Mouse (Mus musculus) CD4-positive, CD25-positive, alpha-beta regulatory T cell, adult 2 months (primary cell): ENCODE measurements around the gene Frmd6.
A peak's percentile ranks its signal among the peaks of the same experiment; 100 is the strongest.

ENCODE experiments used
- DNase-seq: peaks from one replicate; pipeline ENCODE4 v3.0.0-alpha.2; 2012; ENCODE audit warnings: low read depth, low spot score

Gene Frmd6

GRCm38 (mm10) chr12:70807975-70808374 is 17.3 kb upstream of the Frmd6 start:
- DNase-seq = no peak

DNA sequence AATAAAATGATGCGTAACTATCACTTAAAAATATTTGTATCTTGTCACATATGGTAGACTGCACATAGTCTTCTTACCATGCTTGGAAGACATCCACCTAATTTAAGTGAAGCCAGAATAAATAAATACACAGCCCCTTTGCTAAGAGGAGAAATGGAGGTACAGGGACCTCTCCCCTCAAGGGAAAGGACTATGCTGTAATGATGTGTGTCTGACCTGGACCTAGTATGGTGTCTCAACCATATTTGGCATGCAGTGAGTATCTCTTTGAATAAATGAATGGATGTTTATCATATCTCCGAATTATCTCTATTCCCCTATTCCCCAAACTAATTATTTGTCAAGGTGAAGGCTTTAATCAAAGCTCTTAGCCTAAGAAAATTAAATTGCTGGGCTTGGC is 15.4 kb upstream of the Frmd6 start:
- no peak for DNase-seq

- DNase-seq = no peak
Observed at GRCm38 (mm10) chr12:70811772-70812171, 13.5 kb upstream of the Frmd6 start.

- DNase-seq = no peak
Observed at GRCm38 (mm10) chr12:70812176-70812575, 13.1 kb upstream of the Frmd6 start.

DNA sequence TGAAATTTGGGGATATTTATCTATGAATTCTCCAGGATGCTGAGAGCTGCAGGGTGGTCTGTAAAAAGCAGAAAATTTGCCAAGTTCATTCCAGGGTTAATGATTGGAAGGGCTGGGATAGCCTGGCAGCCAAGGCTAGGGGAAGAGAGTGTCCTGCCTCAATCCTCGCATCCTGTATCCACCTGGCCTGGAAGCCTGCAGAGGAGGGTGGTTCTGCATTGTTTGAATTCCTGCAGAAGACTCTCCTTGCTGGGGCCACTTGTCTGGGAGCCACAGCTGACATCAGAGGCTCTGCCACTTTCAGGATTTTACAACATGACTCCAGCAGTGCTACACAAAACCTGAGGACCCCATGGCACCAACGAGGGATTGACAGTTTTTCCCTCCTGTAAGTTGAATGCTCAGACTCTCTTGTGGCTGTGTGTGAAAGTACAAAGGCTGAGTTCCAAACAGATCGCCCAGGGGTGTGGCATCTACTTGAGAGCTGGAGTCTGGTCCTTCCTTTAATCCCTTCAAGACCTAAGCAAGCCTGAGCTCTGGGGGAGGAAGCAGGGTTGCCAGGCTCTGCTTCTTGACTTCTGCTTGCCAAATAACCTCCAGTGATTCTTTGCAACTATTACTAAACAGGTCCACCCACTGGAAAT is 12.4 kb upstream of the Frmd6 start:
- DNase-seq = no peak

DNA sequence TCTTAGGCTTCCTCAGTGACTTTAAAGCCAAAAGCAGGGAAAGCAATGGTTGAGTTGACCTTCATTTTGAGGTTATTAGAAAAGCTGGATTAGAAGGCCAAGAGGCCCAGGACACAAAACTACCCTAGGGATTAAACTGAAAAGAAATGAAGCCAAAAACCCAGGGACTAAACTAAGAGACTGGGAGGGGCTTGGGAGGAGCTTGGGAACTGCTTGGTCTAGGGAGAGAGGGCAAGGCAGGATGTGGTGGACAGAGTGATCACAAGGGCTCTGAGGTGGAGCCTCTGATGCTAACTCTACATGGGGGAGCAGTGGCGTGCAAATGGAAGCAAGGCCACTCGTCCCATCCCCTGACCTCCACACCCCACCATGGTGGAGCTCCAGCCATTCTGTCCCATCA is 8.6 kb upstream of the Frmd6 start:
- no peak for DNase-seq

- DNase-seq = no peak
Observed at GRCm38 (mm10) chr12:70824017-70824416, 1.3 kb upstream of the Frmd6 start.

DNA sequence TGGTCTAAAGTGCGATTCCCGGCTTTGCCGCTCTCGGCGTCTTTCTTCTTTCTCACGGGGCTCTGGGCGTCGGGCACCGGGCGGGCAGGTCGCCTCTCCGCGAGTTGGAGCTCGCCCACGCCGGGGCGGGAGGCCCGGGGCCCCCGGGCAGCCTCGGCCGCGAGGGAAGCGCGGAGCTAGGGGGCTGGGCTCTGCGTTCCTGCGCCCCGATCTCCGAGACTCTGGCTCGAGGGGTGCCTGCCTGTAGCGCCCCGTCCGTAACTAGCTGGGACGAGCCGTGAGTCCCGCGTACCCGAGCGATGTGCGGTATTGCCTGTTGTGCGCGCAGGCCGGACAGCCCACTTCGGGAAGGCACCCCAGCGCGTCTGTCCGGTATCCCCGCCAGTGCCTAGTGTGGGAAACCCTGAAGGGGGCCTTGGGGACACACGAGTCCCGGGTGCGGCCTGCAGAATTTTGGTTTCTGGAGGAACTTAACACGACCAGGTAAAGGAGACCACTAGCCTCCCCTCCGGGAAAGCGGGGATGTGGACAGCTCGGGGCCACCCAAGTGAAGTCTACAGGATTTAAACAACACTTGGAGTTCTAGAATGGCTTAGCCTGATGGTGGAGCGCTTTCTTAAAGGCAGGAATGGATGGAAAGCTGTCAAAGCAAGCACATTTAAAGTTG is 470 bp downstream of the Frmd6 start:
- no peak for DNase-seq

- DNase-seq = peak; percentile 50
Observed at GRCm38 (mm10) chr12:70826318-70827072, 1.2 kb downstream of the Frmd6 start.

GRCm38 (mm10) chr12:70827187-70827900 is 2.0 kb downstream of the Frmd6 start:
- DNase-seq = peak; percentile 54

- DNase-seq = no peak
Observed at GRCm38 (mm10) chr12:70827901-70828271, 2.6 kb downstream of the Frmd6 start.

GRCm38 (mm10) chr12:70830982-70831566 is 5.8 kb downstream of the Frmd6 start:
- no peak for DNase-seq

GRCm38 (mm10) chr12:70832216-70832998 is 7.1 kb downstream of the Frmd6 start:
- DNase-seq = no peak

- no peak for DNase-seq
Observed at GRCm38 (mm10) chr12:70833050-70833449, 7.7 kb downstream of the Frmd6 start.

GRCm38 (mm10) chr12:70834043-70834442 is 8.7 kb downstream of the Frmd6 start:
- DNase-seq = no peak

- DNase-seq = no peak
Observed at GRCm38 (mm10) chr12:70835004-70835403, 9.7 kb downstream of the Frmd6 start.

- no peak for DNase-seq
Observed at GRCm38 (mm10) chr12:70837792-70838321, 12.5 kb downstream of the Frmd6 start.

DNA sequence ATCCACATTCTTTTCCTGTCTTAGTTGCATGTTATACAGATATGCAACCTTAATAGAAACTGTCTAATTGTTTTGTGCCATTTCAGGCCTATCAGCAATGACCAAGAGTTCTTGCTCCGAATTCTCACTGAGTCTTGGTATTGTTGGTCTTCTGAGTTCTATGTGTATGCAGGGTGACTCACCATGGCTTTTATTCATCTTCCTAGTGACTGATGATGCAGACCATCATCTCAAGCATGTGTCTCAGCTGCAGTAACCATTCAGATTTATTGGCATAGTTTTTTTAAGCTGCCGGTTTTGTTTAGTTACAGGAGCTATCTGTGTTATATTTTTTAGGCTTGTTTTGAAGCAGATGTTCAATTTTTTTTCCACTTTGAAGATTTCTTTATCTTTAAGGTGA is 20.1 kb downstream of the Frmd6 start:
- DNase-seq = peak; percentile 64

DNA sequence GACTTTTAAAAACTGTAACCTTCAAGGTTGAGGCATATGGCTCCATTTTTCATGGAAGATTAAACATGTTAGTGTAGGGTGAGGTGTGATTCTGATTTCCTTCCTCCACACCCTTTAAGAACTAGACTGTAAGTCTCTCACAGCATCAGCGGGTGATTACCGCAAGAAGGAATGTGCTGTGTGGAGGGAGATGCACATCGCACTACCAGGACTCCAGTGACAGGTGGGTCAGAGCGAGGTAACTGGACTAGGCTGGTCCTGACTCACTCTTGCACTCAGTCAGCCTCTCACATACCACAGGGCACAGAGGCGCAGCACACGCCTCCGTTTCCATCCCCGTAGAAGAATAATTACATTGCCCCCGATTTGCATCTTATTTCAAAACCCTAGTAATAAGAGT is 23.7 kb downstream of the Frmd6 start:
- DNase-seq = no peak

DNA sequence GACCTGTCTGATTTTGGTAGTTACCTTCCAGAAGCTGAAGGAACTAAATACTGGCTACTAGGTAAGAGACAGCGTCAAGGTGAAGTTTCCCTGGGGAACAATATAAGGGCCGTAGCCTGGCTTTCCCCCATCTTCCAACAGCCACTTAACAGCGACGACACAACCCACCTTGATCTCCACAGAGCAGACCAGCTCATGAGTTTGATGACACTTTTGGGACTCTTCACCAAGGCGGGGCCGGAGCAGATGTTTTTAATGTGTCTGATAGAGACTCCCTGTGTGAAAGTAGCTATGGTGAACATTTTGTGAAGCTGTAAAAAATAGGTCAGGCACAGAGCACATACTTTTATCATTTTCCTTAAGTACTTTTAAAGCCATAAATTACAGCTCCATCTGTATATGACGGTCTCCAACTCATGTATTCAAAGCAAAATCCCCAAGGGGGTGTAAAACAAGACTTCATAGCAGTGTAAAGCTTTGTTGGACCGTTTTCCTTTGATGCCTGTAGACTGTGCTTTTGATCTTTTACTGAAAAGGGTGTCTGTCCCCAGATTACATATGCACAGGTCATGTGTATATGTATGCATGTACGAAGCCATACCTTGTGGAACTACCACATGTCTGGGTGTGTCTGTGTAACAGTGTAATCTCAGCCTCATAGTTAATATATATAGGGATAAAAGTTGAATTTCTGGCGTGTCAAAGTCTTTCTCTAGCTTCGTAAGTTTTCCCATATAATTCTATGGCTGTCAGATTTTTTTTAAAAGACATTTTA is 24.4 kb downstream of the Frmd6 start:
- DNase-seq = peak; percentile 35
